Mouse (Mus musculus) urinary bladder, postnatal 4 days (tissue): ENCODE measurements around the gene 2510039O18Rik.

Experiments
- DNase-seq, 2 experiments: peaks; one replicate each; pipeline ENCODE4 v3.0.0; 2021 to 2022; ENCODE audit warnings: low spot score in 2 of 2

The 2510039O18Rik gene

DNA sequence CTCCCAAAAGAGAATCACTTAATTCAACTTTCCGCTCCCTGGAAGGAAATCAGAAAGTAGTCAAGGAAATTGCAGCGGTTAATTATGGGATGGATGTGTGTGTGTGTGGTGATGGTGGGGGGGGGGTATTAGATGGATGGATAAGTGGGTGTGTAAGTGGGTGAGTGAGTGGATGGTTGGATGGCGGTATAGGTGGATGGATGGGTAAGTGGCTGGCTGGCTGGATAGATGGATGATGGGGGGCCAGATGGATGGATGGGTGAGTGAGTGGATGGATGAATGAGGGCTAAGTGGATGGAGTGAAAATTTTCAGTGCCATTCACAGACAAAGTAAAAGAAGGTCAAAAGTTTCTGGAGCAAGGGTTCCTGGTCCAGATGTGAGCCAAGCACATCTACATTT lies 3.7 kb upstream of the 2510039O18Rik start:
- no peak for DNase-seq

DNA sequence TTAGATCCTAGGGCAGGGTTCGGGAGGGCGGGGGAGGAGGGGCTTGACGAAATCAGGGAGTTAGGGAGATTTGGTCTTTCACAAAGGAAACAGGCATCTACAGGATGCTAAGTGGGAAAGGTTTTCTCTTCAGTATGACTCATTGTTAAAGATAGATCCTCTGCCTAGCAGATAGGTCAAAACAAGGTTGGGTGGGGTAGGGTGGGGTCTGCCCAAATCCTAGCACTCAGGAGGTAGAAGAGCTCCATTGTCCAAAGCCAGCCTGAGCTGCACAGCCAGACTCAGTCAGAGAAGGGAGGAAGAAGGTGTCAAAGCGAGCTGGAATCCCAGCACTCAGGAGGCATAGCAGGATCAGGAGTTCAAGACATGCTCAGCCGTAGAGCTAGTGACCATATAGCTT lies 3.2 kb upstream of the 2510039O18Rik start:
- DNase-seq, result no peak

DNA sequence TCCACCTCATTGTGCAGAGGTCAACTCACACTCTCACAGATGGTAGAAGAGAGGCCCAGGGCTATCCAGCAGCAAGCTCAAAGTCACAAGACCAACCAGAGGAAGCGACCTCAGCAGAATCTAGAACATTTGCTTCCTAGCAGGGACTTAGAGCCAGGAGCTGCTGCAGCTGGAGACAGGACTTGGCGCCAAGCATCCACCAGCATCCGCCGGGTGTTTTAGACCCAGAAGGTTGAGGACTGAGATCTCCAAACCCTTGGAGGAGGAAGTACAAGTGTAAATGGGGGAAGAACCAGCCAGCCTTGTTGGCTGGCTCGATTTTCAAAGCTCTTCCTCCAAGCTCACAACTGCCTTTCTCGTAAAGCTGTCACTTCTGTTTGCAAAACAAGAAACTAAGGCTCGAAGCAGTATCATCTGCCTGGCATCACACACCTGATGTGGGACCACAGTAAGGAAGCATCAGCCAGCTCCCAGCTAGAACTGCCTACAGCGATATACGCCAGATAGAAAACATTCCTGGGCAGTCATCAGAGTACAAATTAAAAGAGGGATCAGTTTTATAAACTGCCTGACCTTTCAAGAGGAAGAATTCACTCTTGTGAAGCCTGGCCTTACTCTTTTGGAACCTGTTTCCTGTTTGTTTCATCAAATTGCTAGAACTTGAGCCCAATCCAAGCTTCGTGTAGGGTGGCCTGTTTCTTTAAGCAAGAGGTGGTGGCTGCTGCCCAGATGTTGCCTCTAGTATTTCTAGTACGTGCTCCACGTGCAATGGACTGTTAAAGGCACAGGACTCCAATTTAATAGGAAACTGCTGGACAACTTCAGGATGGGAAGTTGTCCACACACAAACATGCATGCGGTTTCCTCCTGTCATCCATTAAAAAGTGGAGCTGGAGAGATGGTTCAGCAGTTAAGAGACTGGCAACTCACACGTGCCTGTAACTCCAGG lies 2.3 kb upstream of the 2510039O18Rik start:
- DNase-seq, result peak in 1 of 2 experiments; percentile 61

DNA sequence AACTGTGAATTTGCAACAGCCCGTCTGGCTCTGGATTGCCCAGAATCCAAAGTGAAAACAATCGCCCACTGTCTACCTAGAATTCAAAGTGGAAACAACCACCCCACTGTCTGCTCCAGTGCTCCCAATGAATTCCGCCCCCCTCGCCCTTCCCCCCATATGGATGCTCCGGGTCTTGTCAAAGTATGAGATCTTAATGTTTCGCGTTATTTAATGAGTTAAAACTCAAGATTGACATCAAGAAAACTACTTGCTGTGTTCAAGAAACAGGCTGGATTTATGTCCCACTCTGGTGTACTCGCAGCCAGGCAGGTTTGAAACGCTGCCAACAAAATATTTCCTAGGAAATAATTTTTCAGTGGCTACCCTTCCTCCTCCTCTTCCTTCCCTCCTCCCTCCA lies 584 bp upstream of the 2510039O18Rik start:
- DNase-seq, result no peak

DNA sequence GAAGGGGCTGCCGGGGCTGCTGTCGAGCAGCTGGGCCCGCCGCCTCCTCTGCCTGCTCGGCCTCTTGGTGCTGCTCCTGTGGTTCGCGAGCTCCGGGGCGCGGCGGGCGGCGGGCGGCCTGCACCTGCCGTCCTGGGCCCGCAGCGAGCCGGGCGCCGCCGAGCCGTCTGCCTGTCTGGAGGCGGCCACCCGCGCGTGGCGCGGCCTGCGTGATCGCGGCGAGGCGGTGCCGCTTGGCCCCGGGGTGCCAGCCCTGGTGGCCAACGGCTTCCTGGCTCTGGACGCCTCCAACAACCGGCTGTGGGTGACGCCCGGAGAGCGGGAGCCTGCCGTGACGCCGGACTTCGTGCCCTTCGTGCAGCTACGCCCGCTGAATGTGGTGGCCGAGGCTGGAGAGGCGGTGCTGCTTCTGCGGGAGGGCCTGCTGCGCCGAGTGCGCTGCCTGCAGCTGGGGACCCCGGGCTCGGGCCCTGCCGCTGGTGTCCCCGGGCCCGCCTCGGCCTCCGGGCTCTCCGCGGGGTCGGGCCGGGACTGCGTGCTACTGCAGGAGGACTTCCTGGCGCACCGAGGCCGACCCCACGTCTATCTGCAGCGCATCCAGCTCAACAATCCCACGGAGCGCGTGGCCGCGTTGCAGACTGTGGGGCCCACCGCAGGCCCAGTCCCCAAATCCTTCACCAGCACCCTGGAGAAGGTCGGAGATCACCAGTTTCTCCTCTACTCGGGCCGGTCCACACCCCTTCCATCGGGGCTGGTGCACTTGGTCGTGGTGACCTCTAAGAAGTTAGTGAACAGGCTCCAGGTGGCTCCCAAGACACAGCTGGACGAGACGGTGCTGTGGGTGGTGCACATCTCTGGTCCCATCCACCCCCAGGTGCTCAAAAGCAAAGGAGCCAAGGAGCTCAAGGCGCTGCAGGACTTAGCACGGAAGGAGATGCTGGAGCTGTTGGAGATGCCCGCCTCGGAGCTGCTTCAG lies 638 bp downstream of the 2510039O18Rik start:
- no peak for DNase-seq

DNA sequence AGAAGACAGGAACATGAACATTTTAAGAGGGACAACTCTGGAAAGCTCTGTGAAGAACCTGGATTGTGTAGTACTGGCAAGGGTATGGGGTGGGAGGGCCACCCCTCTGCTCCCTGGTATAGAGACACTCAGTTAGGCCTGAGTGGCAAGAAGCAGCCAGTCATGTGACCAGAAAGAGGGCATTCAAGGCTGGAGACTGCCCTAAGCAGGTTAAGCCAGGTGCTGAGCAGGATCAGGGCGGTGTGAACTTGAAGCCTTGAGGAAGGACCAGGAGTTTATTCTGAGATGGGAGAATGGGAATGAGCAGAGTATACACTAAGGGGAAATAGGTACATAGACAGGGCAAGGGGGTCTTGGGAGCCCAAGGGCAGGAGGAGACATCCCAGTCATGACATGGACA lies 2.3 kb downstream of the 2510039O18Rik start:
- no peak for DNase-seq

DNA sequence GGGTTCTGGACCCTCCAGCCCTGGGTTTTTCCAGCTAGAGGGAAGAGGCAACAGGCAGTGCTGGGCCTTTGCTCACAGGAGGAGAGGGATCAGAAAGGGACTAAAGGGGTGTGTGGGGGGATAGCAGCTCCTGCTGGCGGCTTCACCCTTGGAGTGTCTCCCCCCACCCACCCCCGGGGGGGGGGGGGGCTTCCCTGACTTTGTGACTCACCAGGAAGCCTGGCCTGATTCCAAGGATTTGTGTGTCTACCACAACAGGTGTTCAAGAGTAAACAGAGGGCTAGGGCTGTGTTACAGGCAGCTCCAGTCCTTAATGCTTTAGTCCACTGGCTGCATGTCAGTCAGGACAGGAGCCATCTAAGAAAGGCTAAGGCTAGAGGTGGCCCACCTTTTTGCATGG lies 6.8 kb downstream of the 2510039O18Rik start:
- no peak for DNase-seq

DNA sequence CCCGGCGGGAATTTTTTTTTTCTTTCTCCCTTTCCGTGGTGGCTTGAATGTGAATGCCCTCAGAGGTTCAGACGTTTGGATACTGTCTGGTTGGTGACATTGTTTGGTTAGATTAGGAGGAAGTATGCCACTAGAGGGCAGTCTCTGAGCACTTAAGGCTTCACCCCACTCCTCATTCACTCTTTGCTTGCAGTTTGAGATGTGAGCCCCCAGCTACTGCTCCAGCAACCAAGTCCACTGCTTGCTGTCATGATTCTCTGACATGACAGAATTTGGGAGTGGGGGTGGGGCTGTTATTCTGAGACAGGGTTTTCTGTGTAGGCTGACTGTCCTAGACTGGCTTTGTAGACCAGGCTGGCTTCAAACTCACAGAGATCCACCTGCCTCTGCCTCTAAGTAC lies 12.9 kb downstream of the 2510039O18Rik start:
- no peak for DNase-seq

DNA sequence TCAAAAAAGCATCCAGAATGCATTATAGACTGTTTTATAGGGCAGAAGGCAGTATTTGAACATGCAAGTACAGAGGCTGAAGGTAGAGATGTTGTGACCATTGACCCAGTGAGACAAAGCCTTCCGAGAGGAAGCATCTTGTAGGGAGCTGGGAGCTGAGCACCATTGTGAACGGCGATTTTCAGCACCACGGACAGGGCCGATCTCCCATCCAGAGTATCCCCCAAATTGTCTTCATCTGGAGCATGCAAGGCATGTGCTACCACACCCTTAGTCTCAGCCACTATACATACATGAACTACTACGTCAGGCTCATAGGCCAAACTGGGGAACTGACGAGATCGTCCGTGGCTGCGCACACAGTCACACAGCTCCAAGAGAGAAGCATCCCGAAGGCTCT lies 16.4 kb downstream of the 2510039O18Rik start:
- no peak for DNase-seq

DNA sequence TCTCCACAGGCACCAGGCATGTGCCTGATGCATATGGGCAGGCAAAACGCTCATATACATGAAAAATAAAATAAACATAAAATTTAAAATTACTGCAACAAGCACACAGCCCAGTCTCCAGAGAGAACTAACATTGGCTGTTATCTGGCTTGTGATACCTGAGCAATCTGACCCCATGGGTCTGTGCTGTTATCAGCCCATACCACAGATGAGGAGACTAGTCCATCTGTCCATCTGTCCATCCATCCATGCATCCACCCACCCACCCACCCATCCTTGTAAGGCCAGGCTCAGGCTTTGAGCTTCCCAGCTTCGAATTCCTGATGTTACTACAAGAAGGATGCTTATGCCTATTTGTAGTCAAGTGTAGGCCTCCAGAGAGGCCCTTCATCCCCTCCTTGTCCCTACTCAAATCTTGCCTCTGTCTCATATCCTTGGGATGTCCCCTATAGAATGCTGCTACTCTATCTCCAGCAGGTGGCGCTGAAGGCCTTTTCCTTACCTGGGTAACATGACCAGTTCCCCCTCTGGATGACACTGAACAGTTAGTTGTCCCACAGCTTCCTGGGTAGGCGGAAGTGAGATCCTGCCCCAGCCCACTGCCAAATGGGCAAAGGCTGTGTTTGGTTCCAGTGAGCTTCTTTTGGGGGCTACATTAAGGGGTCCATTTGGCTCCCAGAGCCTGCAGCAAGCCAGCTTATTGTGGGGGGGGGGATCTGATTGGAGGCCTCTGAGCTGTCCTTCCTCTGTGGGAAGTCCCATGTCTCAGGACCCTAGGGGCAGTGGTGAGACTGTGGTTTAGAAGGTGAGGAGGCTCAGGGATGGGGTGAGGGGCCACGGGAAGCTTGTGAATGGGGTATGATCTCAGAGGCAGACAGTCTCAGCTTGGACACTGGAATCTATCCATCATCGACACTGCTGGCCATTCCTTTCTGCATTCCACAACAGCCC lies 19.5 kb downstream of the 2510039O18Rik start:
- no peak for DNase-seq

DNA sequence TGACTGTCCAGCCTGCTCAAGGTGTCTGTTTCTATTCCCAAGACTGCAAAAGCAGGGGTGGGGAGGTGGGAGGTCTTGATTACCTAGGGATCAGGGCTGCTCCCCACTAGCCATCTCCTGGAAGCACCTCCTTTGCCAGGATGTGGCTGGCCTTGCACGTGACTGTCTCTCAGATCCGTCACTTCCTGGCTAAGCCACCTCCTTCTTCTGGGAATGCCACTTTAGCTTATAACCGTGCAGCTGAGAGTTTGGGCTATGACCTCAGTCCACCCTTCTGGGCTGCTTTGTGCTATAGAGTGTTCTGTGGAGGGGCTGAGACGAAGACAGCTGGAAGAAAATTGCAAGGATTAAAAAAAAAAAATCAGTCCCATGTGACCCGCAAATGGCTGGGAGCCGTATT lies 22.1 kb downstream of the 2510039O18Rik start:
- no peak for DNase-seq

DNA sequence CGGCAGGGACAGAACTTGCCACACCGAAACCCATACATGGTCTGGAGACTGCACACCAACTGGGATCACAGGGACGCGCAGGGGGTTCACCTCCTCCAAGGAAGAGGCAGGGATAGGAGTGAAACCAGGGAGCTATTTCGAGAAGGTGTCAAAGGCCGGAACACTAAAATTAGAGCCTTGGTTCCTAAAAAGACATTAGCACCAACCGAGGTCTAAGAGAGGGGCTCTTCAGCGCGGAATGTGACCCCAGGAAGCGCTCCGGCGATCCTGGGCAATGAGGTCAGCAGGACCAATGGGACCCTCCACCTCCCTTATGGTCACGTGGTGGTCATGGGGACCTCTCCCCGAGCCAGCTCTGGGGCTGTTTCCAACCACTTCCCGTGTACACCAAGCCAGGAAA lies 22.9 kb downstream of the 2510039O18Rik start:
- DNase-seq, result no peak

DNA sequence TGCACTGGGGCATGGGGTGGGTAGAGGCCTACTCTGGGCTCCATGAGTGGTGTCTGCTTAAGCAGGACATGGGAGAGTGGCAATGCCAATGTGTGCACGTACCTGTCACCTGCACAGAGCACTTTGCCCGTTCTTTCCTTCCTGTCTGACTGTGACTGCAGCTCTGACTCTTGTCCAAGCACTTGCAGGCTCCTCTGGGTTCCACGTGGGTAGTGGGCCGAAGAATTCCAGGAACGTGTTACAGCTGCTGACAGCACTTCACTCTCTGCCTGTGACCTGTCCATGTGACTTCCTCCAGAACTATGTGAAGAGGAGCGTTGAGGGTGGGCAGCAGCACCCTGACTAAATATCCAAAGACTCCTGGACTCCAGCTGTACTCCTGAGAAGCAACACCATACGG lies 25.0 kb downstream of the 2510039O18Rik start:
- DNase-seq, result no peak

DNA sequence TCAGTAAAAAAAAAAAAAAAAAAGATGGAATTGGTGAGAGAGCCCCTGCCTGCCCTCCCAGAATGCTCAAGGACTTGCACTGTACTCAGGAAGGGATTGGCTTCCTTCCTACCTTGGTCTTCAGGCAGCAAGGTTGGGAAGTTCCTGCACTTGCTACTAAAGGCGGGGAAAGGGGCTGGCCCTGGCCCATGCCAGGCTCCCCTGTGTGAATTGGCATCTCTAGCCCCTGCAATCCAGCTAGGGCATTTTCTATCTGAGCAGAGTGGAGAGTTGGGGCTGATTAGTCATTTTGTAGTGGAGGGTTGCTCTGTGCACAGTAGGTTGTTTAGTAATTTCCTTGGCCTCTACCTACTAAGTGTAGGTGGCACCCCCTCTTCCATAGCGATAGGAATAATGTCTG lies 28.1 kb downstream of the 2510039O18Rik start:
- no peak for DNase-seq

DNA sequence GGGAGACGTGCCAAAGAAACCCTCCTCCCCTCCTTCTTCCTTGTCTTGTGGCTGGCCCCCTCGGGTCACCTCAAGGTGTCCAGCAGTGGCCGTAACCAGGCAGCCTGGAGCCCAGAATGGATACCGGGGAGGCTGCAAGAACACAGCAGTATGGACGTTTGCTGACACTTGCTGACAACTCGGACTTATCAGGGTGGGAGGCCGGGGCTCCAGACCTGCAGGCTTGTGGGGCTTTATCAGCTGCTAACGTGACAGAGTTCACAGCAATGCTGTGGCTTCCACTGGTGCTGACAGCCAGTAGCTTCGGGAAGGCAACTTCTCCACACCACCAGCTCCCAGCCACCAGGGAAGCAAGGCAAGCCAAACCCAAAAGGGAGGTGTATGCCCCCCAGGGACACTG lies 28.6 kb downstream of the 2510039O18Rik start:
- no peak for DNase-seq

DNA sequence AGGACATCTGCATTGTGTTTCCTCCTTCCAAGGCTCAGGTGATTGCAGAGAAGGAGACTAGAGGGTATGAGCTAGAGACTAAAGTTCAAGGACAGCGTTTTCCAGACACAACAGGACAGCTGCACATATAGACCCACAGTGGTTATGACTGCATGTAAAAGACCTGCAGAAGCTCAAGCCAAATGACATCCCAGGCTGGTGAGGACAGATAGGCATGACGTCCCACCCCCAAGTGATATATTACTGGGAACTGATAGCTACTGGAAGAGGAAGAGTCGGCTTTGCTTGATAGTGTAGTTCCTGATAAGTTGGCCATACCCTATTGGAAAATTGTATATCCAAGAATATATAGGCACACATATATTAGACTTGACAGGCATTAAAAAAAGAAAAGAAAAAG lies 35.5 kb downstream of the 2510039O18Rik start:
- no peak for DNase-seq

DNA sequence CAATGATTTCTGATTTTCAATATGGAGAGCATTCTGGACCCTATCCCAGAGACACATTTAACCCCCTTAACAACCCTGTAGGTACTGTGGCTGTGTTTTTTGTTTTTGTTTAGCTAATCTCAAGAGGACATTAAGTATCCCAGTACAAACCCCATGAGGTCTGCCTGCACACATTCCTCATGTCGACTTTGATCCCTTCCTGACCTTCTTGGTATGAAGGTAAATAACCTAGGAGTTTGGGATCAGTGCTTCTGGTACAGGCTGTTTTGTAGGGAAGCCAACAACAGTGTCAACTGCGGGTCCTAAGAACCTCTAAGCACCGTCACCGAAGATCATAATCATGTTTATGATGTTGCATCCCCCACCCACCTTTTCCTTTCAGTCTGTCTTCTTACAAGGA lies 37.0 kb downstream of the 2510039O18Rik start:
- no peak for DNase-seq

DNA sequence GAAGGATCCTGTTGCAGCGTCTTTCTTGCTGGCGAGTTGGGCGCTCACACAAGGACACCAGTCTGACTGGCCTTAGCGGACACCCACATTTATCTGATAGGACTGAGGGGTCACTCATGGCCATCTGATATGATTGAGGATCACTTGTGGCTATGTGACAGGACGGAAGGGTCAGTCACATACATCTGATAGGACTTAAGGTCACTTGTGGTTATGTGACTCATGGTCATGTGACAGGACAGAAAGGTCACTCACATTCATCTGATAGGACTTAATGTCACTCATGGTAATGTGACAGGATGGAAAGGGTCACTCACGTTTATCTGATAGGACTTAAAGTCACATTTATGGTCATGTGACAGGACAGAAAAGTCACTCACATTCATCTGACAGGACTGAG lies 37.7 kb downstream of the 2510039O18Rik start:
- no peak for DNase-seq

DNA sequence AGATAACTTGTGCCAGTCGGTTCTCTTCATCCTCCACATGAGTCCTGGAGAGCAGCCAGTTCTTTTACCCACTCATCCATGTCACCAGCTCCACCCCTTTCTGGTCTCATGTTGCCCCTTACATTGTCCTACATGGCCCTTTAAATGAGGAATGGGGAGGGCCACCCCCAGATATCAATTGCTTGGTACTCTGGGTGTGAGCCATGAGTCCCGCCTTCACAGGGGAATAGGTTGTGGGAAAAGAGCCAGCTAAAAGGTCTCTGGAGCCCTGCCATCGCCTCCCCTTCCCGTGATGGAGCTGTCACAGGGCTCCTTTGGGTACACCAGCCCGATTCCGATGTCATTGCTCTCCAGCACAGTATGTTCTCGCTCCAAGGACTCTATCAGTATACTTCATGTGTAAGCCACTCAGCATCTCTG lies 38.8 kb downstream of the 2510039O18Rik start:
- no peak for DNase-seq

DNA sequence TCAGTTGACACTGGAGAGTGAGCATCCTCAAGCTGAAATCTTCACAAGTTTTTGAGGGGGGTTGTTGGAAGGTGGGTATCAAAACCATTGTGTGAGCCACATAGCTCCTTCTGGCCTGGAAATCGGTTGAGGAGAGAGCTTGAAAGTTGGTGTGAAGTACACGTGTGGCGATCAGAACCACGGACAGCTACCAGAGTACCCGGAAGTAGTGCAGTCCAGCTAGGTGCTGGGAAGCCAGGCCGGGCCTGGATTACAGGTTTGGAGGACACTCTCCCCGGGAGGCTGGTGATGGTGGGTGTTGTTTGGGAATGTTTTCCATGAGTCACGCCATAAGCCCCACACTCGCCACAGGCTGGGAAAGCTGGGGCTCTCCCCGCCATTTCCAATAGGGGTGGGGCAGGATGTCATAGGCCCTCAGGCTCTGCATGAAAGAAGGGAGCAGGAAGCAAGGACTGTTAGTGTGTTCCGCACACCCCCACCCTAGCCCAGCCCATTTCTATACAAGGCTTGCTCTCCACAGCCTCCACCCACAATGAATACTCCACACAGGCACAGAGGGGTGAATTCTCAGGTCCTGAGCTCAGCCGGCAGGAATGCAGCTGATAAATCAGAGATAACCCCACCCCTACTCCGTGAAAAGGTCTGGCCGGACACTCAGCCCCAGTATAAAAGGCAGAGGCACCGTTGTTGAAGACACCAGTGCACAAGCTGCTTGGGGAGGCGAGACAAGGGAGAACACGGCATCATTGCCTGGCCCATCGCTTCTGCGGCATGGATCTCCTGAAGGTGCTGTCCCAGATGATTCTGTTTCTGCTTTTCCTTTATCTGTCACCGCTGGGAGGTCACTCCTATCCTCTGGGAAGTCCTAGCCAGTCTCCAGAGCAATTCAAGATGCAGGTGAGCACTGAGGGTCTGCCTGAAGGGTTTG lies 44.8 kb downstream of the 2510039O18Rik start, which contains the start of gene Nppb:
TSS of gene Nppb (plus strand) at position 584 of the 928 bp plus-strand sequence.
- no peak for DNase-seq
